Comparison of ENCODE assay signal across 23 mouse cellular contexts in the genomic region with DNA sequence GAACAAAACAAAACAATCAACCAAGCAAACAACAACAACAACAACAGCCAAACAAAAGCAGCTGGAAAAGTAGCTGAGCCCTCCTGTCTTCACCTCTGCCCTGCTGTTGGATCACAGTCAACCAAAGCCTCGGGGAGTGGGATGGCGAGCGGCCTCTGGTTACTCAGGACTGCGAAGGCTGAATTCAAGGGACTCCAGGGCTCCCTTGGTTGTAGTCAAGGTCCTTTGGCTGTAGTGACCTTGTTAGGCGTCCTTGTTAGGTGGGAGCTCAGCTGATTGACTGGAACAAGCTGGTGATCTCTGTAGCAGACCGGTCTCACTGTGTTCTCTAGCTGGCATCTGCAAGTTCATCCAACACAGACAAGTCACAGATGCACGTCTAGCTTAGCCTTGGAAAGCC. TPM values are rescaled to one million over a fixed set of nuclear protein-coding genes. Genes with fewer than 3 reads are reported as not detected.
DNase-seq lines count a peak whose midpoint lies in the region; ATAC-seq and TF ChIP-seq lines count a peak whose summit lies in the region.
"Had no signal": no experiment of that assay in that cellular context is flagged by ENCODE, and none has a peak within 500 bp of the region (broad histone marks: within the 10 kb centered on the region; RNA-seq: fewer than 3 reads in every experiment).

No protein-coding gene starts in this region.

- DNase-seq in kidney, adult 2 months: peak; percentile 33
- no peak for DNase-seq in kidney, postnatal 14 days
- peak; percentile 81 to 87 for DNase-seq in adrenal gland, adult (ENCODE audit: inconsistent age in 2 of 2, low spot score in 1 of 2)
- DNase-seq in adrenal gland, adult 8-10 months: peak; percentile 79
- peak; percentile 73 to 77 for DNase-seq in adrenal gland, postnatal 36 days
- DNase-seq in gastrocnemius, postnatal 14 days: no peak
- DNase-seq: cerebellum, adult 11 months; cerebellum, adult 8-10 months; cerebellum, postnatal 14 days; gastrocnemius, postnatal 10 days; heart, postnatal 10 days; heart, postnatal 4 days had no signal

- peaks cover 13% of the 10 kb centered on the region for H3K4me1 ChIP-seq in kidney, adult 2 months (ENCODE audit: control insufficient read depth, insufficient read depth, low read length)
- H3K4me1 ChIP-seq in midbrain, embryonic 13.5 days (replicated peaks): no peaks in the 10 kb centered on the region
- H3K4me1 ChIP-seq: embryonic facial prominence, embryonic 12.5 days; forebrain, embryonic 15.5 days; hindbrain, embryonic 12.5 days had no signal

- WGBS in kidney, adult 2 months: 81% methylated on average over 7 of the region's 7 CpGs
- 92% methylated on average over 7 of the region's 7 CpGs for WGBS in midbrain, embryonic 13.5 days

- H3K9me3 ChIP-seq in midbrain, embryonic 13.5 days: no peaks in the 10 kb centered on the region
- H3K9me3 ChIP-seq: embryonic facial prominence, embryonic 12.5 days; forebrain, embryonic 15.5 days; heart, embryonic 10.5 days; hindbrain, embryonic 12.5 days had no signal

- H3K36me3 ChIP-seq in kidney, adult 2 months (ENCODE audit: control insufficient read depth, insufficient read depth, low read length): peaks cover 3% of the 10 kb centered on the region
- H3K36me3 ChIP-seq in midbrain, embryonic 13.5 days: peaks cover 63% of the 10 kb centered on the region

- no peak overlapping the region for H3K4me3 ChIP-seq in kidney, adult 2 months (ENCODE audit: insufficient read depth, low read depth, low read length)
- H3K4me3 ChIP-seq in midbrain, embryonic 13.5 days (replicated peaks): no peak overlapping the region
- H3K4me3 ChIP-seq: embryonic facial prominence, embryonic 12.5 days; forebrain, embryonic 15.5 days; heart, embryonic 10.5 days; hindbrain, embryonic 12.5 days had no signal

- no peak overlapping the region for H3K9ac ChIP-seq in midbrain, embryonic 13.5 days (replicated peaks)
- H3K9ac ChIP-seq: embryonic facial prominence, embryonic 12.5 days; forebrain, embryonic 15.5 days; hindbrain, embryonic 12.5 days had no signal

- H3K27ac ChIP-seq in kidney, adult 2 months (ENCODE audit: insufficient read depth, low read depth, low read length): peak overlapping the region; percentile 59
- no peak overlapping the region for H3K27ac ChIP-seq in midbrain, embryonic 13.5 days
- H3K27ac ChIP-seq: embryonic facial prominence, embryonic 12.5 days; forebrain, embryonic 15.5 days; heart, embryonic 10.5 days; hindbrain, embryonic 12.5 days had no signal

- no peak for TF ChIP-seq CTCF in kidney, adult 2 months (conservative IDR thresholded peaks at IDR 0.05; ENCODE audit: insufficient read depth, insufficient read length, low read depth, low read length)

- no peaks in the 10 kb centered on the region for H3K27me3 ChIP-seq in kidney, adult 2 months (replicated peaks; ENCODE audit: control insufficient read depth, insufficient read depth, low read length)
- H3K27me3 ChIP-seq in midbrain, embryonic 13.5 days: no peaks in the 10 kb centered on the region
- H3K27me3 ChIP-seq: CH12.LX; embryonic facial prominence, embryonic 12.5 days; forebrain, embryonic 15.5 days; hindbrain, embryonic 12.5 days; Patski had no signal

- no peak for ATAC-seq in midbrain, embryonic 13.5 days
- ATAC-seq in monocyte, adult 5-6 weeks (replicated peaks; ENCODE audit: insufficient number of reproducible peaks, low FRiP score, low TSS enrichment, poor library complexity, severe bottlenecking): no peak
- ATAC-seq: activated CD4-positive, CD25-positive, alpha-beta regulatory T cell, adult 4 months; forebrain, embryonic 15.5 days; hindbrain, embryonic 16.5 days; inflammation-experienced regulatory T-cells, adult 6 months; Patski had no signal

- no peak for TF ChIP-seq POLR2A in kidney, adult 2 months (IDR thresholded peaks at IDR 0.05; ENCODE audit: low read depth, low read length)

- H3K4me2 ChIP-seq in midbrain, embryonic 13.5 days (replicated peaks): no peak overlapping the region
- H3K4me2 ChIP-seq: embryonic facial prominence, embryonic 12.5 days; forebrain, embryonic 15.5 days; hindbrain, embryonic 12.5 days had no signal

- intact Hi-C loops in gastrocnemius, postnatal 14 days (cut with DNase I; ENCODE audit: low total_unique reads): no loop called here

RNA-seq across cellular contexts. Expression of a gene that starts 16.5 kb away (rescaled TPM):
- polyA plus RNA-seq in kidney, adult 2 months (2012; rRNA removed): 56.2 and 56.3 TPM in 2 replicates
- 10 to 100 TPM; 62.3 to 70.9 (median 65.6) TPM for total RNA-seq in adrenal gland, adult 8-10 months (2022)
- total RNA-seq in adrenal gland, postnatal 36 days (2021): 10 to 100 TPM; 56.8 to 69.3 TPM
- 101 TPM in 2 replicates for polyA plus RNA-seq in midbrain, embryonic 13.5 days (2015; fragmentation: Nextera tagmentation; extraction: Ambion mirVana)
- total RNA-seq in monocyte, adult 5-6 weeks (2017): 23.3 to 35.2 TPM (median 29.7 TPM) in 3 replicates
- 10 to 100 TPM; 11.1 to 14.2 TPM for total RNA-seq in gastrocnemius, postnatal 14 days (2021)

Comparison
In these comparisons a context has a peak if more than half of its experiments do, and no peak if none do; other contexts are left out.
1. DNase-seq: peak in kidney, adult 2 months (single experiment), adrenal gland, adult (2 of 2), adrenal gland, adult 8-10 months (single experiment) and adrenal gland, postnatal 36 days (2 of 2); none in kidney, postnatal 14 days (single experiment) and gastrocnemius, postnatal 14 days (single experiment).